Mouse (Mus musculus): ENCODE measurements around the gene Elk3. TPM values are rescaled to one million over a fixed set of nuclear protein-coding genes. Genes with fewer than 3 reads are reported as not detected.

Elk3 gene
- polyA plus RNA-seq, 1 experiment from 2014 or later: 57.7 TPM

DNA sequence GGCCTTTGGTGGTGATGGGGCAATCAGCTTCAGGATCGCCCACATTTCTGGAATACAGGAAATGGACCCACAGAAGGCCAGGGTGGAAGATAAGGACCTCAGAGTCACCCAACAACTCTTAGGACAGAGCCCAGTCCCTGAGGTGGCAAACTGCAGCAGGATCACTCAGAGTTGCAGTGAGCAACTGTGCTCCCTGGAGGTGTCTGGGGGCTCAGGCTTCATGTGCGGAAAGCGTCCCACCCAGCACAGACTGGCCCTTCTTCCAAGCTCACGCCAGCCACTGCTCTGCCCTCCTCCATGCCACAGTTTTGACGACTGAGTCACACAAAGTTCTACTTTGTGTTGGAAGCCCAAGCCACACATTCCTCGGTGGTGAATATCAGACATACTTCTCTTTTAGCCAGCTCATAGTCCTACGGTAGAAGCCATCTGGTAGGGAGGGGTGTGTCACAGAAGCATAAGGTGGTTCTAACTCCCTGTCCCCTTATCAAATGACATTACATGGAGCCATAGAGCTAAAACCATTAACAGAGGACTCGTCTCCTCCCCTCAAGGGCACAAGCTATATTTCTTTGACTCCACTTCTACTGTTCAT lies 23.3 kb downstream of the Elk3 start:
- Histone ChIP-seq H3K27ac (ENCODE audit: low read depth) (no peak overlapping the region), H3K4me2 (no peak overlapping the region), H3K9ac (no peak overlapping the region), H3K9me3 (ENCODE audit: low read depth, low read length) (no peaks in the 10 kb centered on the region), H3K27me3 (ENCODE audit: insufficient read depth, low read length) (no peaks in the 10 kb centered on the region), H3K4me3 (ENCODE audit: low read depth, low read length) (no peak overlapping the region), H3K4me1 (ENCODE audit: insufficient read depth) (no peaks in the 10 kb centered on the region), H3K36me3 (ENCODE audit: insufficient read depth) (peaks cover 28% of the 10 kb centered on the region)
- ATAC-seq (ENCODE audit: insufficient read depth) (no peak), DNase-seq (no peak)
- no peak for TF ChIP-seq CTCF (IDR thresholded peaks at IDR 0.05; ENCODE audit: low read depth)
- 85% methylated on average over 8 of the region's 8 CpGs for WGBS

DNA sequence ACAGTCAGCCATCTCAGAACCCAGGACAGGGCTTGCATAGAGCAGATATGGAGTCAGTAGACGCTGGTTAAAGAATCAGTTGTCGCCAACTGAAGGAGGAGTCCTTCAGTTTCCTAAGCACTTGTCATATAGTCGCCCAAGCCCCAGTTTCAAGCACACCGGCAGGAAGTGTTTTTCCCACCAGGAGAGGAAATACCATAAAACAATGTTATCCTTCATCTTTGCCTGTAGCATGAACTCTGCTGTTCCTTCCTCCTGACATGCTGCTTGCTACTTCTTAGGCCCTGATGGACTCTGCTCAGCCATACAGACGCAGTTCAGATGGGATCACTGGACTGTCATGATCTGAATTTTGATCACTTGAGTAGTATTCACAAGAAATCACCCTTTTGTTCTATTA lies 25.4 kb downstream of the Elk3 start:
- H3K4me2 ChIP-seq: no peak overlapping the region
- no peaks in the 10 kb centered on the region for H3K4me1 ChIP-seq (ENCODE audit: insufficient read depth)
- no peak overlapping the region for H3K27ac ChIP-seq (ENCODE audit: low read depth)
- H3K9me3 ChIP-seq (ENCODE audit: low read depth, low read length): no peaks in the 10 kb centered on the region
- no peaks in the 10 kb centered on the region for H3K27me3 ChIP-seq (ENCODE audit: insufficient read depth, low read length)
- DNase-seq (peak; percentile 37), ATAC-seq (ENCODE audit: insufficient read depth) (no peak)
- TF ChIP-seq CTCF (IDR thresholded peaks at IDR 0.05; ENCODE audit: low read depth): no peak
- no peak overlapping the region for H3K9ac ChIP-seq
- 57% methylated on average over 5 of the region's 5 CpGs for WGBS
- H3K36me3 ChIP-seq (ENCODE audit: insufficient read depth): peaks cover 49% of the 10 kb centered on the region
- no peak overlapping the region for H3K4me3 ChIP-seq (ENCODE audit: low read depth, low read length)

DNA sequence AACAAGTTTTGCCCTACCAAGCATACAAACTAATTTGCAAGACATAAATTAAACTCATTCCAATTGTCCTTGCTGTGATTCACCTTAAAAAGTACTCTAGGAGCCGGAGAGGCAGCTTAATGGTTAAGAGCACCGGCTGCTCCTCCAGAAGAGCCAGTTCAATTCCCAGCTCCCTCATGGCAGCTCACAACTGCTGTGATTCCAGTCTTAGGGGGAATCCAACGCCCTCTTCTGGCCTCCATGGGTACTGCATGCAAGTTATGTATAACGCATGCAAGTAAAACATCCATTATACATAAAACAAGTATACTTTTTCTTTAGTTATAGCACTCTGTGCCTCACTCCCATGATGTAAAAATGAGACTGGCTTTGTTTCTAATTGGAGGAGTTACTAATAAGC lies 27.7 kb downstream of the Elk3 start:
- Histone ChIP-seq H3K9ac (no peak overlapping the region), H3K36me3 (ENCODE audit: insufficient read depth) (peaks cover 64% of the 10 kb centered on the region), H3K27me3 (ENCODE audit: insufficient read depth, low read length) (no peaks in the 10 kb centered on the region), H3K9me3 (ENCODE audit: low read depth, low read length) (no peaks in the 10 kb centered on the region), H3K27ac (ENCODE audit: low read depth) (no peak overlapping the region), H3K4me1 (ENCODE audit: insufficient read depth) (no peaks in the 10 kb centered on the region), H3K4me2 (no peak overlapping the region), H3K4me3 (ENCODE audit: low read depth, low read length) (no peak overlapping the region)
- WGBS: 67% methylated on average over 4 of the region's 4 CpGs
- ATAC-seq (ENCODE audit: insufficient read depth) (no peak), DNase-seq (peak; percentile 51)
- TF ChIP-seq CTCF (IDR thresholded peaks at IDR 0.05; ENCODE audit: low read depth): peak; percentile 60

DNA sequence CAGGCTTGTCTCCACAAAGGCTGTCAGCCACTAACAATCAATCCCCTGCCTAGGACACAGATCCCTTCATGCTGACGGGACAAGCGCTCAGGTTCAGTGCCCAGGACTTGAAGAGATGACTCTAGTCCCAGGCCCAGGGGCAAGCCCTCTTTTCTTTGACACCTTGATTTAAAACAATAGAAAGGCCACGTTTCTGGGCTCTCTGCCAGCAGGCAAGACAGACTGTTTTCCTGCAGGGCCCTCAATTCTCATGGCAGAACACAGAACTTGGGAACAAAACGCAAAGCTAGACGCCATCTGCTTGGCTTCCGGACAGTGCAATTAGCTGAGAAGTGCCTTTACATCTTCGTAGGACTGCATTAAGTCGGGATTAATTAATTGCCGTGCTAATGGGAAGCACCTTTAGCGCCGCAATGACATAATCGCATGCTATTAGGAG lies 28.4 kb downstream of the Elk3 start:
- Histone ChIP-seq H3K9me3 (ENCODE audit: low read depth, low read length) (no peaks in the 10 kb centered on the region), H3K4me2 (no peak overlapping the region), H3K27me3 (ENCODE audit: insufficient read depth, low read length) (no peaks in the 10 kb centered on the region), H3K27ac (ENCODE audit: low read depth) (no peak overlapping the region; the same call in 1 of the 2 replicates), H3K4me3 (ENCODE audit: low read depth, low read length) (no peak overlapping the region), H3K4me1 (ENCODE audit: insufficient read depth) (no peaks in the 10 kb centered on the region), H3K36me3 (ENCODE audit: insufficient read depth) (peaks cover 61% of the 10 kb centered on the region), H3K9ac (no peak overlapping the region)
- no peak for TF ChIP-seq CTCF (IDR thresholded peaks at IDR 0.05; ENCODE audit: low read depth)
- 57% methylated on average over 12 of the region's 12 CpGs for WGBS
- ATAC-seq (ENCODE audit: insufficient read depth) (no peak), DNase-seq (peak; percentile 76)

DNA sequence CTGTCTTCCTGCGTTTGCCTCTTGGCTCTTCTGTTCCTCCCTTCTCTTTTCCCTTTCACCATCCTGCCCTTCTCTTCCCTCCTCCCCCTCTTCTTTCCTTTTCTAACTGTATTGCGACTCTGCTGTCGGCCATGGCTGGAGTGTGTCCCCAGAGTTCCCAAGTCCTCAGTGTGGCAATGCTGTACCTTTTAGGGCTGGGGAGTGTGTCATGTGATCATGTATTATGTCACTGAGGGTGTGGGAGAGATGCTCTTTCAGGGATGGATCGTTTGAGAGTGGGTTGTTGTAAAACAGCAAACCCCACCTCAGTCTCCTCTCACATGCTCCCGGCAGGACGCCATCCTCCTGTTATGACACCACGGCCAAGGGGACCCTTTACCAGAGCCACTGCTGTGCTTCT lies 29.8 kb downstream of the Elk3 start:
- peaks cover 60% of the 10 kb centered on the region for H3K36me3 ChIP-seq (ENCODE audit: insufficient read depth)
- H3K4me1 ChIP-seq (ENCODE audit: insufficient read depth): no peaks in the 10 kb centered on the region
- TF ChIP-seq CTCF (IDR thresholded peaks at IDR 0.05; ENCODE audit: low read depth): no peak
- no peak overlapping the region for H3K27ac ChIP-seq (ENCODE audit: low read depth)
- no peaks in the 10 kb centered on the region for H3K27me3 ChIP-seq (ENCODE audit: insufficient read depth, low read length)
- H3K4me2 ChIP-seq: no peak overlapping the region
- DNase-seq (no peak), ATAC-seq (ENCODE audit: insufficient read depth) (no peak)
- WGBS: 78% methylated on average over 7 of the region's 7 CpGs
- H3K9ac ChIP-seq: no peak overlapping the region
- no peaks in the 10 kb centered on the region for H3K9me3 ChIP-seq (ENCODE audit: low read depth, low read length)
- H3K4me3 ChIP-seq (ENCODE audit: low read depth, low read length): no peak overlapping the region

DNA sequence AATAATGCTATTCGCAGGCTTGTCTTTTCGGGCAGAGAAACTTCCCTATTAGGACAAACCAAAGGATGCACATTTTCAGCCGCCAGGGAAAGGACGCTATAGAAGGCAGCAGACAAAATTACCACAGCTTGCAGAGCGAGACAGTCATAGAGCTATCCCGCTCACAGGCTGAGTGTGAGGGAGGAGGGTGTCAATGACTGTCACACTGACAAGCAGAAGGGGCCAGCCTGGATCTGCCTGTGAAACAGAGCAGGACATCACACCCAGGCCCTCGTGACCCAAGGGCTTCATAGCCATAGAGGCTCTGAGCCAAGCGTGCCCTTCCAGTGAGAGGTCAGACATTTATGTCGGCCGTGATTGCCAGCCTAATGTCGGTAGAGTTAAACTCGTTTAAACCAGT lies 30.3 kb downstream of the Elk3 start:
- ATAC-seq (ENCODE audit: insufficient read depth): no peak
- H3K27me3 ChIP-seq (ENCODE audit: insufficient read depth, low read length): no peaks in the 10 kb centered on the region
- no peak overlapping the region for H3K27ac ChIP-seq (ENCODE audit: low read depth)
- no peak for DNase-seq
- H3K9me3 ChIP-seq (ENCODE audit: low read depth, low read length): no peaks in the 10 kb centered on the region
- H3K4me3 ChIP-seq (ENCODE audit: low read depth, low read length): no peak overlapping the region
- peaks cover 60% of the 10 kb centered on the region for H3K36me3 ChIP-seq (ENCODE audit: insufficient read depth)
- H3K9ac ChIP-seq: no peak overlapping the region
- H3K4me2 ChIP-seq: no peak overlapping the region
- WGBS: 76% methylated on average over 12 of the region's 12 CpGs
- H3K4me1 ChIP-seq (ENCODE audit: insufficient read depth): peaks cover 4% of the 10 kb centered on the region; the same call in 1 of the 2 replicates
- no peak for TF ChIP-seq CTCF (IDR thresholded peaks at IDR 0.05; ENCODE audit: low read depth)

DNA sequence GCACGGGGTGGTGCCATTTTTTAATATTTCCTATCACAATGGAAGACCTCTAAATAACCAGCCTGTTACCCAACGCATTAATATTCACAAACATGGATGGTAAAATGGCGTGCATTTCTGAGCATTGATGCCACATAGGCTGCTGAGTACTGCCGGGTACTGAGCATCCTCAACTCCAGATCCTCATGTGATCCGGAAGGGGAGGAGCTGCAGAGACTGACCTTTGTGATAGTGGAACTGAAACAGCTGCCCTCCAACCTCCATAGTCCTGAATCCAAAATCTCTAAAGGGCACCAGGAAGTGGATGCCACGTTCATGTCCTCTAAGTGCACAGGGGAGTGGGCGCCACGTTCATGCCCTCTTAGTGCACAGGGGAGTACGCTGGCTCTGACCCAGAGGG lies 31.9 kb downstream of the Elk3 start:
- Histone ChIP-seq H3K36me3 (ENCODE audit: insufficient read depth) (peaks cover 53% of the 10 kb centered on the region), H3K4me1 (ENCODE audit: insufficient read depth) (peaks cover 10% of the 10 kb centered on the region), H3K9ac (no peak overlapping the region), H3K27me3 (ENCODE audit: insufficient read depth, low read length) (no peaks in the 10 kb centered on the region), H3K27ac (ENCODE audit: low read depth) (no peak overlapping the region), H3K4me2 (no peak overlapping the region), H3K9me3 (ENCODE audit: low read depth, low read length) (no peaks in the 10 kb centered on the region), H3K4me3 (ENCODE audit: low read depth, low read length) (no peak overlapping the region)
- no peak for DNase-seq
- WGBS: 84% methylated on average over 9 of the region's 9 CpGs
- no peak for TF ChIP-seq CTCF (IDR thresholded peaks at IDR 0.05; ENCODE audit: low read depth)
- ATAC-seq (ENCODE audit: insufficient read depth): no peak

Measured in lung, embryonic 14.5 days (tissue).